Mouse (Mus musculus) C2C12 (cell line): ENCODE measurements around the gene Lgals3bp. TPM values are rescaled to one million over a fixed set of nuclear protein-coding genes. Genes with fewer than 3 reads are reported as not detected.

Source experiments
- H3K27me3 ChIP-seq: one replicate; pipeline ENCODE4 v1.6.1; 2011; ENCODE audit not compliant: control insufficient read depth, insufficient read depth, insufficient read length
- H3K36me3 ChIP-seq: one replicate; pipeline ENCODE4 v1.6.1; 2011; ENCODE audit not compliant: control insufficient read depth, insufficient read depth
- H3K4me3 ChIP-seq: one replicate; pipeline ENCODE4 v1.5.1; 2011; ENCODE audit warnings: mild to moderate bottlenecking, control low read depth; ENCODE audit not compliant: poor library complexity, insufficient read depth, severe bottlenecking
- H3K79me2 ChIP-seq: one replicate; pipeline ENCODE4 v1.6.1; 2011; ENCODE audit not compliant: control insufficient read depth, insufficient read depth
- H3K79me3 ChIP-seq: one replicate; pipeline ENCODE4 v1.6.1; 2011; ENCODE audit warnings: low read depth, control low read depth
- H3ac ChIP-seq: one replicate; pipeline ENCODE3; 2011; ENCODE audit warnings: low read depth; ENCODE audit not compliant: control insufficient read depth, insufficient read length
- CEBPB ChIP-seq: IDR thresholded peaks from one replicate; pipeline ENCODE4 v1.6.1; 2011; ENCODE audit warnings: low read depth, mild to moderate bottlenecking, control low read depth, moderate library complexity
- CTCF ChIP-seq: IDR thresholded peaks from one replicate; pipeline ENCODE4 v1.5.1; 2011; ENCODE audit not compliant: control insufficient read depth, insufficient read depth, insufficient read length
- FOSL1 ChIP-seq: IDR thresholded peaks from one replicate; pipeline ENCODE4 v1.8.0; 2011; ENCODE audit warnings: mild to moderate bottlenecking, low read length; ENCODE audit not compliant: poor library complexity, insufficient read depth, severe bottlenecking
- MAX ChIP-seq: IDR thresholded peaks from one replicate; pipeline ENCODE4 v1.6.1; 2011; ENCODE audit warnings: mild to moderate bottlenecking, control low read depth
- MYOD1 ChIP-seq: IDR thresholded peaks from one replicate; pipeline ENCODE4 v1.6.1; 2011; ENCODE audit warnings: low read depth; ENCODE audit not compliant: control insufficient read depth, insufficient read length
- MYOG ChIP-seq: IDR thresholded peaks from one replicate; pipeline ENCODE4 v1.6.1; 2011; ENCODE audit not compliant: control insufficient read depth, insufficient read length; ENCODE audit errors: extremely low read depth
- USF1 ChIP-seq: IDR thresholded peaks from one replicate; pipeline ENCODE4 v1.6.1; 2011; ENCODE audit warnings: low read depth, mild to moderate bottlenecking, control low read depth, moderate library complexity
- polyA plus RNA-seq: library from polyadenylated mRNA; unstranded; fragments of >200 nt; fragmentation: generic; extraction: Trizol; gene quantifications from one replicate; pipeline ENCODE4 v1.2.1, GENCODE M21; 2012; ENCODE audit warnings: missing spikeins

Gene Lgals3bp
- polyA plus RNA-seq, 1 experiment, result 6.6 TPM

GRCm38 (mm10) chr11:118375881-118376280 lies 26.0 kb downstream of the Lgals3bp start:
- no peak overlapping the region for H3ac ChIP-seq
- TF ChIP-seq MYOD1 (no peak), CTCF (no peak), MYOG (no peak), USF1 (no peak), MAX (no peak), CEBPB (no peak), FOSL1 (no peak)
- no peaks in the 10 kb centered on the region for H3K79me2 ChIP-seq
- no peaks in the 10 kb centered on the region for H3K36me3 ChIP-seq
- no peaks in the 10 kb centered on the region for H3K79me3 ChIP-seq
- no peak overlapping the region for H3K4me3 ChIP-seq
- H3K27me3 ChIP-seq, result no peaks in the 10 kb centered on the region

- no peaks in the 10 kb centered on the region for H3K36me3 ChIP-seq
- TF ChIP-seq CEBPB, result no peak
- no peak for TF ChIP-seq MYOD1
- no peak for TF ChIP-seq FOSL1
- no peak for TF ChIP-seq MAX
- TF ChIP-seq MYOG, result no peak
- TF ChIP-seq USF1, result no peak
- no peak for TF ChIP-seq CTCF
- no peaks in the 10 kb centered on the region for H3K27me3 ChIP-seq
- H3ac ChIP-seq, result no peak overlapping the region
- no peak overlapping the region for H3K4me3 ChIP-seq
- no peaks in the 10 kb centered on the region for H3K79me2 ChIP-seq
- H3K79me3 ChIP-seq, result no peaks in the 10 kb centered on the region
These were observed 26.4 kb downstream of the Lgals3bp start for GRCm38 (mm10) chr11:118375461-118375860.

DNA sequence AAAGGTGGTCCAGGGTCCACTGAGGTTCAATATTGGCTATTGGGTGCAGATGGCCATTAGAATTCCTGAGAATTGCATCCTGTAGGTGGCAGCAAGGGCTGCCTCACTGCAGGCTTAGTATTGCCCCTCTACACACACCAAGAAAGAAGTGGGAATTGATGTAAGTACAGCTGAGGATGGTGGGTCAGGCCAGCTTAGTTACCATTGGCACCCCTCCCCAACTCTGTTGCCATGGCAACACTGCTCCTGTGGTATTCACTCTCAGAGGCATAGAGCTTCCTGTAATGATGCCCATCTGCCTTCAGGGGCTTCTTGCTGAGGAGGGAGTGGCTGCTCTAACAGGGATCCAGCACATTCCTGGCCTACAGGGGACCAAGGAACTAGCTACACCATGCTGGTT lies 26.9 kb downstream of the Lgals3bp start:
- Histone ChIP-seq H3K79me3 (no peaks in the 10 kb centered on the region), H3K27me3 (no peaks in the 10 kb centered on the region), H3ac (no peak overlapping the region), H3K36me3 (no peaks in the 10 kb centered on the region), H3K4me3 (no peak overlapping the region), H3K79me2 (no peaks in the 10 kb centered on the region)
- TF ChIP-seq MYOG (no peak), MAX (no peak), FOSL1 (no peak), CTCF (no peak), MYOD1 (no peak), USF1 (no peak), CEBPB (no peak)

DNA sequence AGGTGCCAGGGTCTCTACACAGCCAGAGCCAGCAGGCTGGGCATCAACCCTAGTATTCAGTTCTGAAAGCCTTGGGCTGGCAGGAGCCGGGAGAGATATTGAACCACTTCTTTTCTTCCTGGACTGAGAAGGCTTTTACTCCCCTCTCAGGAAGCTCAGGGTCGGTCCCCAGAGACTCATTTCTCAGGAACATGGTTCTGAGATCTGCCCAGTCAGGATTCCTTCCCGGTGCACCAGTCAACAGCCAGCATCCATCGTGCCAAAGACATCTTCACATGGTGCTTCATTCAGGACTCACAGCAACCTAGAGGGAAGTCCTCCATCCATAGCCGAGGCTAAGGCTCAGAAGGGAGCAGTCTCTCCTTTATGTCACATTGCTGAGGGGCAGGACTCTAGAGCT lies 27.4 kb downstream of the Lgals3bp start:
- no peaks in the 10 kb centered on the region for H3K36me3 ChIP-seq
- no peak overlapping the region for H3K4me3 ChIP-seq
- no peaks in the 10 kb centered on the region for H3K27me3 ChIP-seq
- no peaks in the 10 kb centered on the region for H3K79me3 ChIP-seq
- H3ac ChIP-seq, result no peak overlapping the region
- no peak for TF ChIP-seq FOSL1
- no peak for TF ChIP-seq MAX
- TF ChIP-seq CEBPB, result no peak
- TF ChIP-seq CTCF, result no peak
- TF ChIP-seq MYOD1, result no peak
- TF ChIP-seq USF1, result no peak
- no peak for TF ChIP-seq MYOG
- no peaks in the 10 kb centered on the region for H3K79me2 ChIP-seq

DNA sequence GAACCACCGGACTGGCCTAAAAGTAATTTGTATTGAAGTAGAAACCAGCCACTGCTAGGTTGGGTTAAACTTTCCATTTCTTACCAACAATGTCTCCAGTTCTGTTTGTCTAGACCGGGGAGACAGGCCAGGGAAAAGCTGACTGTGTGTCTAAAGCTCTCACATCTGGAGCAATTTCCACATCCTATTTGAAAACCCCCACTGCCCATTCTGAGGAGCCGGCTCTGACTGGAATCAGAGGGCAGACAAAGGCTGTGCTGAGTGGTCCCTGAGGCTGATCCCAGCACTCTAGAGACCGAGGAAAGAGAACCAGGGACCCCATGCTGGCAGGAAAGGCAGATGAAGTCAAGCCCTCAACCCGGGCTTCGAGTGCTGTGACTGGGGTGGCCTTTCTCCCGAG lies 29.3 kb downstream of the Lgals3bp start:
- H3K36me3 ChIP-seq, result no peaks in the 10 kb centered on the region
- no peaks in the 10 kb centered on the region for H3K79me3 ChIP-seq
- no peak for TF ChIP-seq MYOG
- TF ChIP-seq MYOD1, result no peak
- no peak for TF ChIP-seq CTCF
- TF ChIP-seq USF1, result no peak
- TF ChIP-seq FOSL1, result no peak
- no peak for TF ChIP-seq MAX
- no peak for TF ChIP-seq CEBPB
- H3K4me3 ChIP-seq, result no peak overlapping the region
- H3K27me3 ChIP-seq, result no peaks in the 10 kb centered on the region
- no peak overlapping the region for H3ac ChIP-seq
- H3K79me2 ChIP-seq, result no peaks in the 10 kb centered on the region

DNA sequence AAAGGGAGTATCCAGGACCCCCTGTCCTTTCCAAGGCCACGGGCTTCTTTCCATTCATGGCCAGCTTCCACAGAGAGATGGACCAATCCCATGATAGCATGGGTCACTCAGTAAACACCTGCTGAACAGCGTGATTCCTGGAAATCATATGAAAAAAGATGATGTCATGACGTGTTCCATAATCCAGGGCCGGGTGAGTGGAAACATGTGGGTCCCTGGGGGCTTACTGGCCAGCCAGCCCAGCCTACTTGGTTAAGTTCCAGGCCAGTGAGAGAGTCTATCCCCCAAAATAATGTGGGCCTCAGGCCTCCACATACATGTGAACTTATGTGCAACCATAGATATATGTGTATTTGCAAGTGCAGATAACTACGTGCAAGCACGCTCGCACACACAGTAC lies 30.0 kb downstream of the Lgals3bp start:
- no peaks in the 10 kb centered on the region for H3K27me3 ChIP-seq
- H3K79me3 ChIP-seq, result no peaks in the 10 kb centered on the region
- no peaks in the 10 kb centered on the region for H3K79me2 ChIP-seq
- TF ChIP-seq CEBPB, result no peak
- no peak for TF ChIP-seq CTCF
- TF ChIP-seq MYOG, result no peak
- no peak for TF ChIP-seq FOSL1
- no peak for TF ChIP-seq MYOD1
- H3ac ChIP-seq, result no peak overlapping the region
- no peak overlapping the region for H3K4me3 ChIP-seq
- no peaks in the 10 kb centered on the region for H3K36me3 ChIP-seq
